Mouse (Mus musculus) neural tube, embryonic 10.5 days (tissue): ENCODE results near the gene Ddb2.
A peak's percentile ranks its signal among the peaks of the same experiment; 100 is the strongest.

Source experiments
- DNase-seq: peaks from one replicate; pipeline ENCODE4 v3.0.0-alpha.2; 2017; ENCODE audit warnings: low spot score; ENCODE audit errors: extremely low spot score

Gene Ddb2

DNA sequence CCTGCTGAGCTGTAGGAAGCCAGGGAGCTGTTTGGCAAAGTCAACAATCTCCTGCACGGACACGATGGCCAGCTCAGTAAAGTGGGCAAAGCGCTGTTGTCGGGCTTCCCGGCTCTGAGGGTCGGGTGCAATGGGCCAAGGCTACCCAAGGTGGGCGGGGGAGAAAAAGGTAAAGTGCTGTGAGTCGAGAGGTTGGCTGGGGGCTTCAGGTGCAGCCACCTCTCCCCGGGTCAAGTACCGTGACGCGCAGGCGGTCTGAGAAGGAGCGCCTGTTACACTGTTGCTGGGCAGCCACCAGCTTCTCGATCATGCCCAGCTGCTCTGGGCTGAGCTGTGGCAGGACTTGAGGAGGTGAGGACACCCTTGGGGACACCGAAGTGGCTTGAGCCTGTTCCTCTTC lies 46.3 kb downstream of the Ddb2 start:
- no peak for DNase-seq

DNA sequence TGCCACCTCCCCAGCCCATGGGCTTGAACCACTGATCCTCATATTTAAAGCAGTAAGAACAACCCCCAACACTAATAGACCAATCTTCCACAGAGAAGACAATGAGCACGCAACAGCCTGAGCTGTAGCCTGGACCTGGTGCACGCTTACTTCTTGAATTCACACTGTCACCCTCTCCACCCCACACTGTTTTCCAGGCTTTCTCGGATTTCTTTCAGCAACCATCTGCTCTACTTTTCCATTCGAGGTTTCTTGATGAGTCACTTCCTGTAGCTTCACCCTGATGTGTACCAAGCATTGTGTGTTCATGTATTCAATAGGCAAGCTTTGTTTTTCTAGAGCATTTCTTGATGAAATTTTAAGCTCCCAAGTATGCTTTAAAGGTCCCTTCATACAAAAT lies 49.4 kb downstream of the Ddb2 start:
- DNase-seq: no peak

DNA sequence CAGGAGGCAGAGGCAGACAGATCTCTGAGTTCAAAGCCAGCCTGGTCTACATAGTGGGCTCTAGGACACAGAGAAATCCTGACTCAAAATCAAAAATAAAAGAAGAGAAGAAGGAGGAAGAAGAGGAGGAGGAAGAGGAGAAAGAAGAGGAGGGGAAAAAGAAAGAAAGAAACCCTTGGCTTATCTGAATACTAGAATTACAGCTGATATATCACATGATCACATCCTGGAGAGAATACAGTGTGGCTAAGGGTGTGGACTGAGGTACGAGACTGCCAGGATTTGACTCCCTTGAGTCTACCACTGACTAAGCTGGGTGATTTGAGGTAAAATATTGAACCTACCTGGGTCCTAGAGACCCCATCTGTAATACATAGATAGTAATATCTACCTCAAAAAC lies 50.6 kb downstream of the Ddb2 start:
- DNase-seq: no peak

DNA sequence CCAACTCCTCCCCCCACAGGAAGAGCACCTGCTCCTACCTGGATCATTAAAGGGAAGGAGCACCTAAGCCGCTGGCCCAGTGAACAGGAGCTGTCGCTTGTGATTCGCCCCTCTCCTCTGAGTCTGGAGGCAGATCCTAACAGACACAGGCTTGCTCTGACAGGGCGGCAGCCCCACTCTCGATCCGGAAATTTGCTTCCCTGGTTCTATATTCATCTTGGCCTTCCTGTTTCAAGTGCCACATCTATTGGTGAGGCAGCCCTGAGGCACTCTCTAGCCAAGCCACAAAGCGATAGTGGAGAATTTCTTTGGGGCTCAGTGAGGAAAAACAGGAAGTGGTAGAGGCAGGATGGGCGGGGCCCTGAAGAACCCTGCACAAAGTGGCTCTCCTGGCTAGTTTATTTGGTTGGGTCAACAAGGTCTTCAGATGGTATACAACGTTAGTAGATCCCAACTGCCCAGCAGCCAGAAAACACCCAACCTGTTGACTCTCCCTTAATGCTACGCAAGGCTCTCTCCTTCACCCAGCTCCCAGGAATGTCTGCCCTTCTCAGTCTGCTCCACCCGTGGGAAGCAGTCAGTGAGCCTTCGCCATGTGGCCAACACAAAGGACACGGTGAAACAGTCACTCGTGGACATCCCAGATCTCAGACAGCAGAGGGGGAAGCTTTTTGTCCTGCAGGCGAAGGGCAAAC lies 52.9 kb downstream of the Ddb2 start, which contains the start of gene Madd:
TSS of gene Madd (minus strand) at position 127 of the 695 bp plus-strand sequence.
- DNase-seq: no peak

DNA sequence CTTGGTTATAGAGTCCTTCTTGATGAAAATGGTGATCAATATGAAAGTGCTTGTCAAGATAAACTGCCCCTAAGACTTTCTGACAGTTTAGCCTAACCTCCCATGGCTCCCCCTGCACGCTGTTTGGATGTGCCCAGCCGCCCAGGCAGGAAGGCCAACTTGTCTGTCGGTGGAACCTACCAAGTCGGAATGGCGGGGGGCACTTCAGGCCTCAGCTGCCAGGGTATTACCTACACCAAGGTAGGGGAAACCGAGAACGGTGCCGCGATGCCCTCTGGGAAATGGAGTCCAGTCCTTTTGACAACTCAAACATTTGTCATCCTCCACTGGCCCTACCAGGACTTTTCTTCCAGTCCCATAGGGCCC lies 53.7 kb downstream of the Ddb2 start:
- DNase-seq: peak; percentile 93

DNA sequence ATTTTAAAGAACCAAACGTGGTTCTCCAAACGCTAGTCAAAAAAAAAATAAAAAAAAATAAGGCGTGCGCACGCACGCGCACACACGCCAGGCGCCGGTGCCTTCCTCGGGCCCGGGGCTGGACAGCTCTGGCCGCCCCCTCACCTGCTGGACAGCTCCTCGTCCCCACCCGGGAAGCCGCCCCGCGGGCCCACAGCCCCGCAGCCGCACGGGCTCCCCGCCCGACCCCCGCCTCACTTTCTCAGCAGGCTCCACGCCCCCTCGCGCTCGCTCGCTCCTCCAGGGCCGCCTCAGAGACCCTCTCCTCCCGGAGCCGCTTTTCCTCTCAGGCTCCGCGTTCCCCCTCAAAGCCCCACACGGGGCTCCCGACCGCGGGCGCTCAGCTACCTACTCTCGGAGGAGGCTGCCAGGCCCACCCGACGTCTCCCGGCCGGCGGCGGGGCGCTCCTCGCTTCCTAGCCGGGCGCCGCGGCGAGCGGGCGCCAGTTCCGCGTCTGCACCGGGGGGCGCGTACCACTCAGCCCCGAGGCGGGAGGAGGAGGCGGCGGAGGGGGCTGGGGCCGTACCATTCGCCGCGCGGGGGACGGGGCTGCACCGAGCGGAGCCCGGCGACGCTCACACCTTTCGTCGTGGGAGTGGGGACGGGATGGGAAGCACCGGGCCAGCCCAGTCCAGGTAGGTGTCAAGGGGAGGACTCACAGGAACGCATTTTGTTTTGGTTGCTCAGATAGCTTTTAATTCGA lies 54.2 kb downstream of the Ddb2 start:
- DNase-seq: peak; percentile 87

DNA sequence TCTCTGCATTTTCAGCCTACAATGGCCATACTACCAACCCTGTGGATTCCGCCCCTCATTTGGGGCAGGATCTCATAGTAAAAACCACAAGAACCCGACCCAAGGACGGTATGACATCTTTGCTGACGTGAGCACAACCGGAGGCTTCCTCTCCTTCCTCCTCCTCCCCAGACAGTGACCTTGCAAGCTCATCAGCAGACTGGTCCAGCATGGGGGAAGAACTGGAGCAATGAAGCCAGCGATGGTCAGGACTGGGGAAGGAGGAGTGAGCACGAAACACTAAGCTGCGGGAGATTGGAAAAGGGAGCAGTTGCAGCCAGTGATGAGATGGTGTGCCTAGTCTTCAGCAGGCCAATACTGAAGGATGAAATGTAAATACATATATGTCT lies 54.8 kb downstream of the Ddb2 start:
- DNase-seq: no peak

DNA sequence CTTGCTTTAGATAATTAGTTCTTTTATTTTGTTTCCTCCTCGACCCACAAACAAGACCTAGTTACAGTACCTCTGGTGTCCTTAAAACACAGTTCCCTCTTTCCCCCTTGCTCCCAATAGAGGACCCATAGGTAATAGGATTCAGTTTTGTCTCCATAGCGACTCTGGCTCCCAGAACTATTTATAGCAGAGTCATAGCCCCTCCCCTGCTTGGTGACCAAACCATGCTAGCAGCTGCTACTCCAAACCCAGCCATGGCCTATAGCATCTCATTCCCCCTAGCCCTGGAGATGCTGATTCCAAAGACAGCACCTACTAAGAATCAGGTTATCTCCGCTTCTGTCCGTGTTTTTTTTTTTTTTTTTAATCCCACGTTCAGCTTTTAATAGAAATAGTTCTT lies 56.1 kb downstream of the Ddb2 start:
- no peak for DNase-seq

DNA sequence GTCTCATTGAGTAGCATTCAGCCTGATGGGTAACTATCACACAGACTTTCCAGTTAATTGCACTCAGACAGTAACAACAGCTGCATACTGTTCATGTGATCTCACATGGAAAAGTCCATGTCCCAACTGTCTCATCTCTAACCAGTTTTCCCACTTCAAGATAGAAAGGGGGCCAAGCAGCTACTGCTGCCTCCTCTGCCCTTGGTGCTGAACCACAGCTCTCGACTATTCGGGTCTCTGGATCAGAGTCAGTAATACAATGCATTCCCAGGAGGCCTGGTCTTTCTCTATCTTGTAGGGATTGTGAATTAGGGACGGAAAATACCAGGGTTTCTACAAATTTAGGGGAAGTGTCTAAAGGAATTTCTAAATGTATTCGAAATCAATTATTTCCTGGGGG lies 57.0 kb downstream of the Ddb2 start:
- no peak for DNase-seq

DNA sequence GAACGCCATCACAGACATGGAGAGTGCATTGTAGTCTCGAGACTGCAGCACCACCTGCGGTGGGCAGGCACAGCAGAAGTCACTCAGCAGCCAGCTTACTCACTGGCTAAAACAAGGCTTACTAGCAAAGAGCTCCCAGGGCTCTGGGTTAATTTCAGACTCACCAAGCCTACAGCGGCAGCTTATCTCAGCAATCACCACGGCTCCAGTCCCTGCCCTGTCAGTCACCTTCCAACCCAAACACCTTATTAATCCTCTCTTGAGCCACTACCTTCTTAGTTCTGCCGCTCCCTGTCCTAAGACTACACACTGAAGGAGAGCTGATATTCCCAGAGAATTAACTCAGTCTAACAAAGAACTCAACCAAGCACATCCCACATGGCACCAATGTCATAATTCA lies 60.5 kb downstream of the Ddb2 start:
- DNase-seq: no peak

DNA sequence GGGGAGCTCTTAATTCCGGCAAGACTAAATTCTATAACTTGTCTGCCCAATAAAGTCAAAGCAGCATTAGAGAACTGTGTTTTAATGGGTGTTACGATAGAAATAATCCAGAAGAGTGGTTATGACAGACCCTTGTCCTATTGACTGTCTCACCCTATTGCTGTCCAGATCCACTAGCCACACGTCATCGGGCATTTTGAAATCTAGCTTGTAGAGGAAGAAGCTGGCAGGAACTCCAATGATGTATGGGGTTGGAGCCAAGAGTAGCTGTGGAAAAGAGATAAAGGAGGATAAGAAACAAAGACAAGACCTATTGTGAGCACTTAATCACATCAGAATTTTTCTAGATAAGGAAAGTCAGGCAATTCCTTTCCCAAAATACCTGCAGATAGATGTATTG lies 61.3 kb downstream of the Ddb2 start:
- no peak for DNase-seq

DNA sequence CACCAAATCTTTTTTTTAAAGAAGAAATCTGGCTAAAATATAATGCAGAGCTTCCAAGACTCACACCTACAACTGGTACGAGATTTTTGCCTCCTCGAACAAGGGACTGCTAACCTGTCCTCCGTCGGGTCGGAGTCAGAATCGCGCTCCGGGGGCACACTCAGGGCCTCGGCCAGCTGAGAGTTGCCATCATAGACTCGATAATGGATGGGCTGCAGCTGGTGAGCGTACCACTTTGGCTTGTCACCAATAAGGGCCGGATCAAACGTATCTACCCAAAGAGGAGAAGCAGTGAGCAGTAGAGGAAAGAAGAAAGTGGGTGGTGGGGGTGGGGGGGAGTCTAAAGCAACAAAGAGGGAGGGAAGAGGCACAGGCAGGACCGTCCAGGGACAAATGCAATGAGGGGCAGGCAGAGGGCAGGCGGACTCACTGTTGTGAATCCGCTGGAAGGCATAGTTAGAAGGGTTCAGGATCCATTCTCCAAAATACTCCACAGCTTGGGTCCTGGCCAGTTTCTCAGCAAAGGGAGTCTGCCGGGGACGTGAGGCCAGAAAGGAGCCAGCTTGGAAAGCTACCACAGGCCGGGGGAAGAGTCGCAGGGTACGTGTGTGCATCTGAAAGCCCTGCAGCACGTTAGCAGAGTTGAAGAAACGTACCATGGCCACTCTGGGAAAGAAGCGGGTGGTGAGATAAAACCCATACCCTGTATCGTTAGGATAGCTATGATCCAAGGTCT lies 67.0 kb downstream of the Ddb2 start:
- no peak for DNase-seq

DNA sequence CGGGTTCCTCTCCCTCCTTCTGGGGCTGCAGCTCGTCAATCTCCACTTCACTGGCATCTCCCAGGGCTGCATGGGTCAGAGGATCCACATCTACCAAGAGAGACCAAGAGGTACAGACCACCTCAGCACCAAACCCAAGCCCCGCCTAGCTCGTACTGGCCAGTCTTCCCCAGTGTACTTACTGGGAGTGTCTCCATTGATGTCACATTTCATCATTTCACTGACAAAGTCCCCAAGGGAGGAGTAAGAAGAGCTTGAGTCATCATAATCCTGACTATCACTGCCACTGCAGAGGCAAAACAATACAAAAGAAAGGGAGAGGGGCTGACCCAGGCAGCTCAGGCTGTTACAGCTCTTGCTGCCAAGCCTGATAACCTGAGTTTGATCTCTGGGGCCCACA lies 69.2 kb downstream of the Ddb2 start:
- DNase-seq: no peak

DNA sequence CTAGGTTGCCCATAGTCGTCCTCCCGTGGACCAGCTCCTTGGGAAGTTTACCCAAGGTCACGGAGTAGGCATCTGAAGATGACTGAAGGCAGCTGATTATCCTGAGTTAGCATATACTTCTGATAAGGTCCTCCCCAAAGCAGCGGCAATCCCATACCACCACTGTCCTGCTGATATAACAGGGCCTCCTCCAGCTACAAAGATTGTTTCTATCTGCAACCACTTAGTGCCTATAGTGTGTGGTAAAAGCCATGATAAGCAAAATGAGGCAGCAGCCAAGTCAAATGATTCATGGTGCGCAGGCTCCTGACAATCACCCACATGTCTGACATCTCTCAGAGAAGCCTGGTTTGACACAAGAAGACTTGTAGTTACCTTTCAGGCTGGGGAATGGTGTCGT lies 71.8 kb downstream of the Ddb2 start:
- no peak for DNase-seq

DNA sequence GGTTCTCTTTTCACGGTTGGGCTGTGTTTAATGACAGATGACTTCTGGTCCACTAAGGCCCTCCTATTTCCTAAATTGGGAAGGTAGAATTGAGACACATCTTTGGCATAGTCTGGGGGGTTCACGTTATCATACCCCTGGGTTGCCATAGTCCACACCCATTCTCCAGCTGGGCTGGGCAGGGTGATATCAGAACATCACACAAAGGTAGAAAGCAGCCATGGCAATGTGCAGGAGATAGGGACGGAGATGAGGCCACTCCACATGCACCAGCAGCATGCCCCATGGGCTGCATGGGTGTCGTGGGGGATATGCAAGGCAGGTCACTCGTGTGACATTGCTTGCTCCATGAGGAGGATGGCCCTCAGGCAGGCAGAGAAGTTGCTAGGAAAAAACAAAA lies 73.2 kb downstream of the Ddb2 start:
- no peak for DNase-seq

DNA sequence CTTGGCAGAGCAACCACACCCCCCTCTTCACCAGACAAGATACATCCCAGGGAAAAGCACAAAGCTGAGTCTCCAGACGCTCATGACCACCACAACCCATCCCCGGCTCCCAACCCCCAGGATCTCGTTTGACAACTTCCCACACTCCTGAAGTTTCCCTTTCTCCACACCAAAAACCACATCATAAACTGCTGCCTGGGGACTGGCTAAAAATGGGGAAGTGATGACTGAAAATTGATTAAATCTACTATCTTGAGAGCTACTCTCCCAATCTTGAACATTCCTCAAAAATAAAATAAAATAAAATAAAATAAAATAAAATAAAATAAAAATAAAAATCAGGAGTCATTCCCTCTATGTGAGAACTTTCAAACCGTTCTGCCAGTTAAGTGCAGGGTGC lies 73.8 kb downstream of the Ddb2 start:
- no peak for DNase-seq
